Mouse (Mus musculus): ENCODE data around the gene Rimbp2. TPM values are rescaled to one million over a fixed set of nuclear protein-coding genes. Genes with fewer than 3 reads are reported as not detected.

Rimbp2 gene
- polyA plus RNA-seq (2014; fragmentation: Illumina TruSeq; extraction: RNeasy Lipid Tissue Mini Kit (QIAGEN cat#74804)), result not detected

GRCm38 (mm10) chr5:128953278-128954070, at the start of gene Rimbp2:
Rimbp2 (minus strand) TSS chr5:128953486.

Other genes starting within 250 kb of the Rimbp2 start
- 30.9 TPM for gene Stx2, start 55.1 kb upstream of the Rimbp2 start, polyA plus RNA-seq (2014; fragmentation: Illumina TruSeq; extraction: RNeasy Lipid Tissue Mini Kit (QIAGEN cat#74804))
- gene Ran, start 66.6 kb upstream of the Rimbp2 start, polyA plus RNA-seq (2014; fragmentation: Illumina TruSeq; extraction: RNeasy Lipid Tissue Mini Kit (QIAGEN cat#74804)), result 248 TPM
- gene Adgrd1, start 143.3 kb upstream of the Rimbp2 start, polyA plus RNA-seq (2014; fragmentation: Illumina TruSeq; extraction: RNeasy Lipid Tissue Mini Kit (QIAGEN cat#74804)), result 1.4 TPM

Data from ovary, adult 10 weeks (tissue).